In genomic region chr2:18558133-18558532, GRCm38 (mm10) we compare ENCODE assay signal across 25 mouse cellular contexts.
"Had no signal": no experiment of that assay in that cellular context is flagged by ENCODE, and none has a peak within 500 bp of the region (broad histone marks: within the 10 kb centered on the region; RNA-seq: fewer than 3 reads in every experiment).

No protein-coding gene starts in this region.

- H3K9ac ChIP-seq: kidney, embryonic 15.5 days; limb, embryonic 13.5 days; liver, embryonic 12.5 days; liver, embryonic 15.5 days; lung, embryonic 15.5 days had no signal

- ATAC-seq: liver, embryonic 12.5 days had no signal

- H3K9me3 ChIP-seq: kidney, embryonic 15.5 days; limb, embryonic 10.5 days; limb, embryonic 13.5 days; liver, embryonic 12.5 days; liver, embryonic 15.5 days; lung, embryonic 15.5 days; megakaryocyte, embryonic 14.5 days had no signal

- H3K27ac ChIP-seq: kidney, embryonic 15.5 days; layer of hippocampus, adult 2 months; limb, embryonic 10.5 days; limb, embryonic 13.5 days; liver, embryonic 12.5 days; liver, embryonic 15.5 days; lung, embryonic 15.5 days; stomach, postnatal 0 days had no signal

- H3K36me3 ChIP-seq: kidney, embryonic 15.5 days; limb, embryonic 10.5 days; limb, embryonic 13.5 days; liver, embryonic 12.5 days; liver, embryonic 15.5 days; lung, embryonic 15.5 days had no signal

- H3K4me2 ChIP-seq: kidney, embryonic 15.5 days; limb, embryonic 13.5 days; liver, embryonic 12.5 days; liver, embryonic 15.5 days; lung, embryonic 15.5 days; midbrain, embryonic 11.5 days had no signal

- H3K27me3 ChIP-seq: kidney, embryonic 15.5 days; limb, embryonic 13.5 days; liver, embryonic 12.5 days; liver, embryonic 15.5 days; lung, embryonic 15.5 days; megakaryocyte, embryonic 14.5 days had no signal

- DNase-seq: kidney, adult 11 months; kidney, adult 8-10 months; kidney, postnatal 25 days; layer of hippocampus, adult 9-11 months; liver; lung, adult 18-20 months; lung, postnatal 10 days; lung, postnatal 36 days; midbrain, embryonic 14.5 days; right cerebral cortex, adult 18-20 months; right cerebral cortex, postnatal 14 days; right cerebral cortex, postnatal 4 days; thymus, adult 2 months; thymus, postnatal 14 days; thymus, postnatal 4 days had no signal

- H3K4me3 ChIP-seq: kidney, embryonic 15.5 days; layer of hippocampus, adult 2 months; limb, embryonic 10.5 days; limb, embryonic 13.5 days; liver, embryonic 12.5 days; liver, embryonic 15.5 days; lung, embryonic 15.5 days; megakaryocyte, embryonic 14.5 days had no signal

- H3K4me1 ChIP-seq: kidney, embryonic 15.5 days; limb, embryonic 13.5 days; liver, embryonic 12.5 days; liver, embryonic 15.5 days; lung, embryonic 15.5 days; megakaryocyte, embryonic 14.5 days had no signal
